Mouse (Mus musculus): ENCODE results near the gene Rps27a. TPM values are rescaled to one million over a fixed set of nuclear protein-coding genes. Genes with fewer than 3 reads are reported as not detected.
A peak's percentile ranks its signal among the peaks of the same experiment; 100 is the strongest.
"Not testable (repeated sequence)": the region's sequence is repeated elsewhere in the genome, so short reads cannot be mapped to it uniquely, and the experiment has no call there.

Gene Rps27a
- polyA plus RNA-seq, 1 experiment from 2014 or later, result 974 TPM

DNA sequence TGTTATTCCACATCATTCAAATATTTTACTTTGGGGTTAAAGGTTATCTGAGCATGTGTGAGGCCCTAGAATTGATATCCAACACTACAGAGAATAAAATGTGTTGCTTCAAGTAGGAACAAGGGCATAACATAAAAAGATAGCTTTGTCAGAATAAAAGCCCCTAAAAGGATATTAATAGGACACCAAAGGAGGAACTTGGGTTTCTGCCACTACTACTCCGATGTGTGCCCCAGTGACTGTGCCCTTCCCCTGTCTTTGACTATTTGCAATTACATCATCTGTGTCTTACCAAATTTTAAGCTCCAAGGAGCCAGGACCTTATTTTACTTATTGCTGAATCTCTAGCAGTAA is 1.5 kb upstream of the Rps27a start:
- H3K4me1 ChIP-seq (ENCODE audit: control insufficient read depth, insufficient read depth, low read length), result peaks cover 12% of the 10 kb centered on the region; the same call in 1 of the 2 replicates
- H3K4me2 ChIP-seq, result no peak overlapping the region
- no peak for DNase-seq (ENCODE audit: low spot score, missing footprints)
- no peaks in the 10 kb centered on the region for H3K9me3 ChIP-seq (ENCODE audit: control insufficient read depth, low read length)
- H3K27me3 ChIP-seq (ENCODE audit: control insufficient read depth, insufficient read depth, low read length), result no peaks in the 10 kb centered on the region
- no peak overlapping the region for H3K4me3 ChIP-seq (ENCODE audit: low read depth, low read length)
- H3K36me3 ChIP-seq (ENCODE audit: control insufficient read depth, insufficient read depth, low read length), result peaks cover 5% of the 10 kb centered on the region; the same call in 1 of the 2 replicates
- H3K27ac ChIP-seq (ENCODE audit: low read depth, low read length), result no peak overlapping the region
- ATAC-seq (ENCODE audit: low FRiP score), result no peak
- H3K9ac ChIP-seq (ENCODE audit: low read length), result no peak overlapping the region
- 89% methylated on average over 1 of the region's 1 CpGs for WGBS

DNA sequence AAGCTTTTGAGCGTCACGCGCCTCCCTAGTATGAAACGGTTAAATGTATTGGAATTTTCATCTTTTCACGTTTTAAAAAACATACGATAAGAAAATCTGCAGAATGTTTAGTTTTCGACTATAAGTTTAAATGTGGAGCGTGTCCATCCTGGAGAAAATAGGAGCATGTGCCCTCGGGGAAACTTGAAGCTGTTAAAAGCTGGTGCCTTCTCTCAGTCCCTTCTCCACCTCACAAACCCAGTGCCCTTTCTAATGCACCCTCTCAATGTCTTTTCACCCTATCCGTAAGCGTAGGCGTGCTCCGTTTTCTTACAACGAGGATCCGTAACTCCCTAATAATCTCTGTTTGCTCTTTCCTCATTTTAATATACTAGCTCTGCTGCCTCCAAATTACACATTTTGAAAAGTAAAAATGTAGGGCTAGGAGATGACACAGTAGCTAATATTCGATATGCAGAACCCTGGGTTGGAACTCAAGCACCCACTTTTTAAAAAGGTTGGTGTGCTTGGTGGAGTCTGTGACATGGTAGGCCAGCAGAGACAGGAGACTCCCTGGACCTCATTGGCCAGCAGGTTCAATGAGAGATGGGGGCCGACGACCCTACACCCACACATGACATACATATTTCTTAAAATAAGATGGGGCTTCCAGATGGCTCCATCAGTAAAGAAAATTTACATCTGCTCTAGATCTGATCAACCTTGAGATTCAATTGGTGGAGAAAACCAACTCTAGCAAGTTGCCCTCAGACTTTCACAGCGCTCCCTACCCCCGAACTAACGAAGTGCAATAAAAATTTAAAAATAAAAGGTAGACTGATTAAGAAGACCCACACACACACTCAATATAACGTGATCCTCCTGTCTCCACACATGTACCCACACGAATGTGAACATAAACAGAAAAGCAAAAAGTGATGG is 855 bp upstream of the Rps27a start:
- DNase-seq (ENCODE audit: low spot score, missing footprints) (no peak), ATAC-seq (ENCODE audit: low FRiP score) (peak; percentile 9; the same call in 1 of the 2 replicates)
- peaks cover 12% of the 10 kb centered on the region; the same call in 1 of the 2 replicates for H3K4me1 ChIP-seq (ENCODE audit: control insufficient read depth, insufficient read depth, low read length)
- 25% methylated on average over 23 of the region's 23 CpGs for WGBS
- H3K27me3 ChIP-seq (ENCODE audit: control insufficient read depth, insufficient read depth, low read length), result no peaks in the 10 kb centered on the region
- no peak overlapping the region for H3K27ac ChIP-seq (ENCODE audit: low read depth, low read length)
- H3K9me3 ChIP-seq (ENCODE audit: control insufficient read depth, low read length), result no peaks in the 10 kb centered on the region
- H3K9ac ChIP-seq (ENCODE audit: low read length), result peak overlapping the region; percentile 88
- peak overlapping the region; percentile 67 for H3K4me3 ChIP-seq (ENCODE audit: low read depth, low read length)
- H3K36me3 ChIP-seq (ENCODE audit: control insufficient read depth, insufficient read depth, low read length), result peaks cover 11% of the 10 kb centered on the region; the same call in 1 of the 2 replicates
- peak overlapping the region; percentile 72 for H3K4me2 ChIP-seq

GRCm38 (mm10) chr11:29547249-29547751 is 609 bp downstream of the Rps27a start:
- Histone ChIP-seq H3K9me3 (ENCODE audit: control insufficient read depth, low read length) (no peaks in the 10 kb centered on the region), H3K4me1 (ENCODE audit: control insufficient read depth, insufficient read depth, low read length) (peaks cover 12% of the 10 kb centered on the region; the same call in 1 of the 2 replicates), H3K9ac (ENCODE audit: low read length) (peak overlapping the region; percentile 88), H3K4me2 (peak overlapping the region; percentile 72), H3K27me3 (ENCODE audit: control insufficient read depth, insufficient read depth, low read length) (no peaks in the 10 kb centered on the region), H3K27ac (ENCODE audit: low read depth, low read length) (peak overlapping the region; percentile 44; the same call in 1 of the 2 replicates), H3K4me3 (ENCODE audit: low read depth, low read length) (peak overlapping the region; percentile 67), H3K36me3 (ENCODE audit: control insufficient read depth, insufficient read depth, low read length) (peaks cover 11% of the 10 kb centered on the region; the same call in 1 of the 2 replicates)
- WGBS, result under 1% methylated on average over 27 of the region's 27 CpGs
- ATAC-seq (ENCODE audit: low FRiP score) (peak; percentile 22), DNase-seq (ENCODE audit: low spot score, missing footprints) (no peak)

- Histone ChIP-seq H3K4me1 (ENCODE audit: control insufficient read depth, insufficient read depth, low read length) (peaks cover 12% of the 10 kb centered on the region; the same call in 1 of the 2 replicates), H3K27ac (ENCODE audit: low read depth, low read length) (no peak overlapping the region)
These were observed 1.1 kb downstream of the Rps27a start for GRCm38 (mm10) chr11:29546762-29547161.

DNA sequence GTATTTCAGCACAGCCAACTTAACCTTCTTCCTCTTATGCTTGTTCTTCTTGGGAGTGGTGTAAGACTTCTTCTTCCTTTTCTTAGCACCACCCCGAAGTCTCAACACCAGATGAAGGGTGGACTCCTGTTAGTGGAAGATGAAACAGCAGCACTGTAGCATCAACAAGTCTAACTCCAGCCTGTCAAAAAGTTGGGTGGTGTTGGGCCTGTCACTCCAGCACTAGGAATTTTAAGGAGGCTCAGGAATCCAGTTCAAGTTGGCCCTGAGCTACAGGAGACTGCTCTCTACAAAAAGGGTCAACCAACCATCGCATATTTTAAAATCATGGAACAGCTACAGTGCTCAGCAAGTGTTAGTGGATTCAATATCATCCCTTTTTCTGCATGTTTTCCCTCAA is 1.6 kb downstream of the Rps27a start:
- not testable (repeated sequence) for ATAC-seq (ENCODE audit: low FRiP score); H3K27ac ChIP-seq (ENCODE audit: low read depth, low read length); H3K9me3 ChIP-seq (ENCODE audit: control insufficient read depth, low read length); DNase-seq (ENCODE audit: low spot score, missing footprints); H3K27me3 ChIP-seq (ENCODE audit: control insufficient read depth, insufficient read depth, low read length)
- H3K9ac ChIP-seq (ENCODE audit: low read length), result peak overlapping the region; percentile 88; the same call in 1 of the 2 replicates
- H3K4me3 ChIP-seq (ENCODE audit: low read depth, low read length), result peak overlapping the region; percentile 67
- 94% methylated on average over 2 of the region's 2 CpGs for WGBS
- peak overlapping the region; percentile 72 for H3K4me2 ChIP-seq
- H3K36me3 ChIP-seq (ENCODE audit: control insufficient read depth, insufficient read depth, low read length), result peaks cover 11% of the 10 kb centered on the region; the same call in 1 of the 2 replicates
- peaks cover 12% of the 10 kb centered on the region; the same call in 1 of the 2 replicates for H3K4me1 ChIP-seq (ENCODE audit: control insufficient read depth, insufficient read depth, low read length)

More at GRCm38 (mm10) chr11:29546762-29547161, 1.1 kb downstream of the Rps27a start:
- Histone ChIP-seq H3K9ac (ENCODE audit: low read length) (peak overlapping the region; percentile 88), H3K9me3 (ENCODE audit: control insufficient read depth, low read length) (no peaks in the 10 kb centered on the region), H3K4me2 (peak overlapping the region; percentile 72), H3K36me3 (ENCODE audit: control insufficient read depth, insufficient read depth, low read length) (peaks cover 11% of the 10 kb centered on the region; the same call in 1 of the 2 replicates), H3K27me3 (ENCODE audit: control insufficient read depth, insufficient read depth, low read length) (no peaks in the 10 kb centered on the region), H3K4me3 (ENCODE audit: low read depth, low read length) (peak overlapping the region; percentile 67)
- DNase-seq (ENCODE audit: low spot score, missing footprints), result no peak
- ATAC-seq (ENCODE audit: low FRiP score), result no peak
- 26% methylated on average over 2 of the region's 2 CpGs for WGBS

- H3K4me1 ChIP-seq (ENCODE audit: control insufficient read depth, insufficient read depth, low read length), result peaks cover 12% of the 10 kb centered on the region; the same call in 1 of the 2 replicates
- H3K27ac ChIP-seq (ENCODE audit: low read depth, low read length); DNase-seq (ENCODE audit: low spot score, missing footprints); H3K9ac ChIP-seq (ENCODE audit: low read length); H3K4me2 ChIP-seq; H3K4me3 ChIP-seq (ENCODE audit: low read depth, low read length); ATAC-seq (ENCODE audit: low FRiP score); H3K9me3 ChIP-seq (ENCODE audit: control insufficient read depth, low read length); H3K27me3 ChIP-seq (ENCODE audit: control insufficient read depth, insufficient read depth, low read length): not testable (repeated sequence)
- H3K36me3 ChIP-seq (ENCODE audit: control insufficient read depth, insufficient read depth, low read length), result peaks cover 11% of the 10 kb centered on the region; the same call in 1 of the 2 replicates
- 87% methylated on average over 4 of the region's 4 CpGs for WGBS
These were observed 2.7 kb downstream of the Rps27a start for GRCm38 (mm10) chr11:29545150-29545752.

GRCm38 (mm10) chr11:29544225-29544945 is 3.5 kb downstream of the Rps27a start:
- Histone ChIP-seq H3K36me3 (ENCODE audit: control insufficient read depth, insufficient read depth, low read length) (peaks cover 11% of the 10 kb centered on the region; the same call in 1 of the 2 replicates), H3K9ac (ENCODE audit: low read length) (no peak overlapping the region), H3K27me3 (ENCODE audit: control insufficient read depth, insufficient read depth, low read length) (no peaks in the 10 kb centered on the region), H3K27ac (ENCODE audit: low read depth, low read length) (no peak overlapping the region), H3K4me1 (ENCODE audit: control insufficient read depth, insufficient read depth, low read length) (peaks cover 12% of the 10 kb centered on the region; the same call in 1 of the 2 replicates), H3K9me3 (ENCODE audit: control insufficient read depth, low read length) (no peaks in the 10 kb centered on the region), H3K4me2 (no peak overlapping the region), H3K4me3 (ENCODE audit: low read depth, low read length) (no peak overlapping the region)
- 83% methylated on average over 3 of the region's 3 CpGs for WGBS
- peak; percentile 85 for DNase-seq (ENCODE audit: low spot score, missing footprints)
- no peak for ATAC-seq (ENCODE audit: low FRiP score)

- 94% methylated on average over 1 of the region's 1 CpGs for WGBS
- H3K4me3 ChIP-seq (ENCODE audit: low read depth, low read length), result no peak overlapping the region
- H3K27me3 ChIP-seq (ENCODE audit: control insufficient read depth, insufficient read depth, low read length), result no peaks in the 10 kb centered on the region
- DNase-seq (ENCODE audit: low spot score, missing footprints), result no peak
- H3K9ac ChIP-seq (ENCODE audit: low read length), result no peak overlapping the region
- H3K36me3 ChIP-seq (ENCODE audit: control insufficient read depth, insufficient read depth, low read length), result peaks cover 10% of the 10 kb centered on the region; the same call in 1 of the 2 replicates
- no peak for ATAC-seq (ENCODE audit: low FRiP score)
- H3K27ac ChIP-seq (ENCODE audit: low read depth, low read length), result no peak overlapping the region
- no peaks in the 10 kb centered on the region for H3K9me3 ChIP-seq (ENCODE audit: control insufficient read depth, low read length)
- no peak overlapping the region for H3K4me2 ChIP-seq
- no peaks in the 10 kb centered on the region for H3K4me1 ChIP-seq (ENCODE audit: control insufficient read depth, insufficient read depth, low read length)
These were observed 9.7 kb downstream of the Rps27a start for GRCm38 (mm10) chr11:29538201-29538600.
